Mouse (Mus musculus): Measurements from ENCODE around the gene Dab1.

- TF ChIP-seq CTCF (IDR thresholded peaks at IDR 0.05; ENCODE audit: control insufficient read depth, insufficient read depth, low read length) = no peak
- no peak for TF ChIP-seq POLR2A (IDR thresholded peaks at IDR 0.05; ENCODE audit: borderline replicate concordance, control insufficient read depth, low read depth, low read length)
These were observed 220.4 kb downstream of the Dab1 start for GRCm38 (mm10) chr4:103839541-103839940.
